9 mouse cellular contexts compared by ENCODE assay signal in the genomic region with DNA sequence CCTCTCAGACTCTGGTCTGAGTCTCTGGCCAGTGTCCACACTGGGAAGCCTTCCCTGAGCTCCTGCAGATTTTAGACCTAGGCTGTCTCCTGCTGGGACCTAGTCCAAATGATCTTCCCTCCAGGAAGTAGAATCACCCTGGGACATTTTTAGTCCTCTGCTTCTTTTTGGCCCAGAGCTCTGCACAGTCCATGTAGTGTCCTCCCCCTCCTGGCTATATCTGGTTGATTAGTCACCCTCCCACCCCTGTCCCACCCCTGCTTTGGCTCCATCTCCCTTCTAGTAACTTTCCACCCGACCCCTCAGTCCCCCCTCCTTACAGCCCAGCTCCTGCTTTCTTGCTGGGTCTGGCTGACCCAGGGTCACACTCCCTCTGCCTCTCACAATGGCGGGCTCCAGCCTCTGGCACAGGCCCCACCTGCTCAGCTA. TPM values are rescaled to one million over a fixed set of nuclear protein-coding genes. Genes with fewer than 3 reads are reported as not detected.
A peak's percentile ranks its signal among the peaks of the same experiment; 100 is the strongest.
DNase-seq lines count a peak whose midpoint lies in the region; TF ChIP-seq lines count a peak whose summit lies in the region.
"Had no signal": no experiment of that assay in that cellular context is flagged by ENCODE, and none has a peak within 500 bp of the region (broad histone marks: within the 10 kb centered on the region; RNA-seq: fewer than 3 reads in every experiment).

No protein-coding gene starts in this region.

- no peak overlapping the region for H3K27ac ChIP-seq in layer of hippocampus, adult 2 months

- H3K4me3 ChIP-seq in layer of hippocampus, adult 2 months, result no peak overlapping the region

- DNase-seq in kidney, adult 8-10 months, result peak; percentile 23 to 51
- DNase-seq in kidney, adult 18-20 months, result no peak
- DNase-seq in gastrocnemius, adult 18-20 months (ENCODE audit: low spot score), result peak; percentile 77
- DNase-seq in heart, postnatal 4 days, result peak; percentile 68
- peak; percentile 54 for DNase-seq in lung, postnatal 36 days
- DNase-seq in layer of hippocampus, postnatal 36 days, result no peak
- no peak for DNase-seq in layer of hippocampus, adult 2 months (ENCODE audit: low spot score in 2 of 2)
- DNase-seq in cerebellum, adult 11 months, result no peak
- DNase-seq: cerebellum, adult 9-11 months had no signal

- no peak for TF ChIP-seq CTCF in layer of hippocampus, adult 2 months (conservative IDR thresholded peaks at IDR 0.05)

RNA-seq across cellular contexts. Expression of a gene that starts 18.3 kb away (rescaled TPM):
- under 1 TPM; 0.25 to 0.40 TPM for total RNA-seq in gastrocnemius, adult 18-20 months (2021)
- total RNA-seq in heart, postnatal 4 days (2021), result under 1 TPM in 1 of 2 experiments, not detected in 1; 0.33 TPM
- not detected for total RNA-seq in layer of hippocampus, postnatal 36 days (2021)
- total RNA-seq in layer of hippocampus, adult 2 months (2021), result not detected

Comparison
In these comparisons a context has a peak if more than half of its experiments do, and no peak if none do; other contexts are left out.
1. DNase-seq: peak in kidney, adult 8-10 months (2 of 2), gastrocnemius, adult 18-20 months (single experiment), heart, postnatal 4 days (single experiment) and lung, postnatal 36 days (single experiment); none in kidney, adult 18-20 months (single experiment), layer of hippocampus, postnatal 36 days (0 of 2), layer of hippocampus, adult 2 months (0 of 2) and cerebellum, adult 11 months (single experiment).